In genomic region chr11:54068520-54069371, GRCm38 (mm10) we compare ENCODE assay signal across 7 mouse cellular contexts. TPM values are rescaled to one million over a fixed set of nuclear protein-coding genes. Genes with fewer than 3 reads are reported as not detected.
DNase-seq lines count a peak whose midpoint lies in the region; ATAC-seq lines count a peak whose summit lies in the region.

Pdlim4 (minus strand) TSS chr11:54069014.

- H3K9me3 ChIP-seq in heart, embryonic 14.5 days (ENCODE audit: control insufficient read depth, low read length) = no peaks in the 10 kb centered on the region
- no peaks in the 10 kb centered on the region for H3K9me3 ChIP-seq in megakaryocyte, embryonic 14.5 days

- peak within 1 kb of the TSS; percentile 73 for H3K9ac ChIP-seq in heart, embryonic 14.5 days (ENCODE audit: low read length)

- peak within 1 kb of the TSS; percentile 53 to 54 for H3K4me3 ChIP-seq in heart, embryonic 14.5 days (ENCODE audit: control insufficient read depth in 1 of 2, insufficient read depth in 1 of 2, low read depth in 1 of 2, low read length in 2 of 2)
- peak within 1 kb of the TSS; percentile 84 for H3K4me3 ChIP-seq in megakaryocyte, embryonic 14.5 days (replicated peaks)

- peak; percentile 32 for DNase-seq in thymus, postnatal 14 days
- DNase-seq in thymus, postnatal 10 days (ENCODE audit: low spot score in 2 of 2) = no peak
- DNase-seq in embryo, embryonic 9.5 days (ENCODE audit: extremely low spot score) = peak; percentile 82
- no peak for DNase-seq in layer of hippocampus, postnatal 14 days (ENCODE audit: low spot score in 2 of 2)
- no peak for DNase-seq in spleen, postnatal 10 days (ENCODE audit: low spot score in 2 of 2)

- H3K27me3 ChIP-seq in heart, embryonic 14.5 days (ENCODE audit: control insufficient read depth, insufficient read depth, low read length) = peaks cover 45% of the 10 kb centered on the region
- peaks cover 96% of the 10 kb centered on the region for H3K27me3 ChIP-seq in megakaryocyte, embryonic 14.5 days (replicated peaks)

- ATAC-seq in heart, embryonic 14.5 days (ENCODE audit: insufficient number of reproducible peaks, insufficient read depth, low FRiP score, low read depth) = no peak

- peaks cover 41 to 50% of the 10 kb centered on the region in 2 experiments for H3K4me1 ChIP-seq in heart, embryonic 14.5 days (ENCODE audit: control insufficient read depth in 2 of 2, insufficient read depth in 2 of 2, low read length in 2 of 2)
- peaks cover 17% of the 10 kb centered on the region for H3K4me1 ChIP-seq in megakaryocyte, embryonic 14.5 days

- no peak within 1 kb of the TSS for H3K27ac ChIP-seq in heart, embryonic 14.5 days (replicated peaks in 1 of 2; ENCODE audit: control insufficient read depth in 1 of 2, insufficient read depth in 1 of 2, low read depth in 2 of 2, low read length in 2 of 2)

- H3K36me3 ChIP-seq in heart, embryonic 14.5 days (ENCODE audit: control insufficient read depth, insufficient read depth, low read length) = no peaks in the 10 kb centered on the region
- H3K36me3 ChIP-seq in megakaryocyte, embryonic 14.5 days (replicated peaks; ENCODE audit: low read length) = no peaks in the 10 kb centered on the region

- WGBS in heart, embryonic 14.5 days = 4% methylated on average over 53 of the region's 61 CpGs

- peak within 1 kb of the TSS; percentile 95 for H3K4me2 ChIP-seq in heart, embryonic 14.5 days (ENCODE audit: low read length)

RNA-seq across cellular contexts. Expression of gene Pdlim4, which starts in this region (rescaled TPM):
- 11.5 and 14.6 TPM in 2 replicates for polyA plus RNA-seq in heart, embryonic 14.5 days (2014; fragmentation: Nextera tagmentation; extraction: Ambion mirVana)
- total RNA-seq in layer of hippocampus, postnatal 14 days (2021) = 10 to 100 TPM; 17.7 to 17.9 TPM
- polyA plus RNA-seq in megakaryocyte, embryonic 14.5 days (2012; ENCODE audit: insufficient read depth, low replicate concordance) = 14.3 TPM in 1 of 2 replicates, not detected in the other

Comparison
In these comparisons a context has a peak if more than half of its experiments do, and no peak if none do; other contexts are left out.
1. DNase-seq: peak in thymus, postnatal 14 days (single experiment) and embryo, embryonic 9.5 days (single experiment); none in thymus, postnatal 10 days (0 of 2), layer of hippocampus, postnatal 14 days (0 of 2) and spleen, postnatal 10 days (0 of 2).